Mouse (Mus musculus): ENCODE data around the gene Zfp12.

DNA sequence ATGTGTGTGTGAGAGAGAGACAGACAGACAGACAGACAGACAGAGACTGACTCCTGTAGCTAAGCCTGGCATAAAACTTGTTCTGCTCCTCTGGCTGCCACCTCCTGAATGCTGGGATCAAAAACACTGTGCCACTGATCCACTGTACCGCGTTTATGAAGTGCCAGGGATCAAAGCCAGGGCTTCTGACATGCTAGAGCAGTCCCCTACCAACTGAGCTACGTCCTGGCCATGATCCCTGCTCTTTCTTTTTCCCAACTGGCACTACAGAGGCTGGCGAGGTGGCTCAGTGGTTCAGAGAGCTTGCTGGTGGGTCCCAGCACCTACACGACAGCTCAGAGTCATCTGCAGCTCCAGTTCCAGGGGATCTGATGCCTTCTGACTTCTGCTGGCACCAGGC is 40.8 kb downstream of the Zfp12 start:
- TF ChIP-seq MYOD1 (IDR thresholded peaks at IDR 0.05; ENCODE audit: control insufficient read depth in 1 of 3, insufficient read length in 2 of 3, low read depth in 2 of 3) = no peak
- no peak for TF ChIP-seq USF1 (IDR thresholded peaks at IDR 0.05; ENCODE audit: low read depth)
- no peak for TF ChIP-seq POLR2A (IDR thresholded peaks at IDR 0.05; ENCODE audit: insufficient read length, low read depth)
- no peak for TF ChIP-seq TCF12 (IDR thresholded peaks at IDR 0.05; ENCODE audit: insufficient read depth, poor library complexity, severe bottlenecking)
- TF ChIP-seq SRF (IDR thresholded peaks at IDR 0.05; ENCODE audit: control insufficient read depth, insufficient read length, low read depth) = no peak
- no peak for TF ChIP-seq POLR2AphosphoS2 (IDR thresholded peaks at IDR 0.05; ENCODE audit: insufficient read length, low read depth)
- TF ChIP-seq MYOG (IDR thresholded peaks at IDR 0.05; ENCODE audit: control insufficient read depth in 1 of 3, insufficient read depth in 1 of 3, insufficient read length in 2 of 3, low read depth in 2 of 3) = no peak

Data from myocyte (in vitro differentiated cells).